Mouse (Mus musculus) C2C12 (cell line): Measurements from ENCODE around the gene Foxc2. TPM values are rescaled to one million over a fixed set of nuclear protein-coding genes. Genes with fewer than 3 reads are reported as not detected.

ENCODE experiments used
- H3K27me3 ChIP-seq: one replicate; pipeline ENCODE4 v1.6.1; 2011; ENCODE audit not compliant: control insufficient read depth, insufficient read depth, insufficient read length
- H3K36me3 ChIP-seq: one replicate; pipeline ENCODE4 v1.6.1; 2011; ENCODE audit not compliant: control insufficient read depth, insufficient read depth
- H3K4me3 ChIP-seq: one replicate; pipeline ENCODE4 v1.5.1; 2011; ENCODE audit warnings: mild to moderate bottlenecking, control low read depth; ENCODE audit not compliant: poor library complexity, insufficient read depth, severe bottlenecking
- H3K79me2 ChIP-seq: one replicate; pipeline ENCODE4 v1.6.1; 2011; ENCODE audit not compliant: control insufficient read depth, insufficient read depth
- H3K79me3 ChIP-seq: one replicate; pipeline ENCODE4 v1.6.1; 2011; ENCODE audit warnings: low read depth, control low read depth
- H3ac ChIP-seq: one replicate; pipeline ENCODE3; 2011; ENCODE audit warnings: low read depth; ENCODE audit not compliant: control insufficient read depth, insufficient read length
- CEBPB ChIP-seq: IDR thresholded peaks from one replicate; pipeline ENCODE4 v1.6.1; 2011; ENCODE audit warnings: low read depth, mild to moderate bottlenecking, control low read depth, moderate library complexity
- CTCF ChIP-seq: IDR thresholded peaks from one replicate; pipeline ENCODE4 v1.5.1; 2011; ENCODE audit not compliant: control insufficient read depth, insufficient read depth, insufficient read length
- FOSL1 ChIP-seq: IDR thresholded peaks from one replicate; pipeline ENCODE4 v1.8.0; 2011; ENCODE audit warnings: mild to moderate bottlenecking, low read length; ENCODE audit not compliant: poor library complexity, insufficient read depth, severe bottlenecking
- MAX ChIP-seq: IDR thresholded peaks from one replicate; pipeline ENCODE4 v1.6.1; 2011; ENCODE audit warnings: mild to moderate bottlenecking, control low read depth
- MYOD1 ChIP-seq: IDR thresholded peaks from one replicate; pipeline ENCODE4 v1.6.1; 2011; ENCODE audit warnings: low read depth; ENCODE audit not compliant: control insufficient read depth, insufficient read length
- MYOG ChIP-seq: IDR thresholded peaks from one replicate; pipeline ENCODE4 v1.6.1; 2011; ENCODE audit not compliant: control insufficient read depth, insufficient read length; ENCODE audit errors: extremely low read depth
- USF1 ChIP-seq: IDR thresholded peaks from one replicate; pipeline ENCODE4 v1.6.1; 2011; ENCODE audit warnings: low read depth, mild to moderate bottlenecking, control low read depth, moderate library complexity
- polyA plus RNA-seq: library from polyadenylated mRNA; unstranded; fragments of >200 nt; fragmentation: generic; extraction: Trizol; gene quantifications from one replicate; pipeline ENCODE4 v1.2.1, GENCODE M21; 2012; ENCODE audit warnings: missing spikeins

Foxc2 gene
- polyA plus RNA-seq, 1 experiment: 22.9 TPM

- Histone ChIP-seq H3K4me3 (no peak overlapping the region), H3K27me3 (no peaks in the 10 kb centered on the region), H3K79me3 (no peaks in the 10 kb centered on the region), H3K36me3 (peaks cover 5% of the 10 kb centered on the region), H3K79me2 (peaks cover 15% of the 10 kb centered on the region), H3ac (no peak overlapping the region)
- TF ChIP-seq FOSL1 (no peak), MAX (no peak), USF1 (no peak), CEBPB (no peak)
Measured at GRCm38 (mm10) chr8:121128531-121129264, 12.7 kb downstream of the Foxc2 start.

GRCm38 (mm10) chr8:121129265-121129940 lies 13.4 kb downstream of the Foxc2 start:
- Histone ChIP-seq H3K36me3 (peaks cover 5% of the 10 kb centered on the region), H3K27me3 (no peaks in the 10 kb centered on the region)
- TF ChIP-seq MYOG (no peak), FOSL1 (no peak), CEBPB (no peak), CTCF (no peak)

GRCm38 (mm10) chr8:121130522-121130921 lies 14.6 kb downstream of the Foxc2 start:
- TF ChIP-seq FOSL1 (no peak), MYOG (no peak), CEBPB (no peak), MYOD1 (no peak), CTCF (no peak), MAX (no peak), USF1 (no peak)
- H3K36me3 ChIP-seq: peaks cover 5% of the 10 kb centered on the region
- H3K79me2 ChIP-seq: peaks cover 11% of the 10 kb centered on the region
- no peak overlapping the region for H3ac ChIP-seq
- no peaks in the 10 kb centered on the region for H3K27me3 ChIP-seq
- no peak overlapping the region for H3K4me3 ChIP-seq
- H3K79me3 ChIP-seq: no peaks in the 10 kb centered on the region

More at GRCm38 (mm10) chr8:121129265-121129940, 13.4 kb downstream of the Foxc2 start:
- H3ac ChIP-seq: no peak overlapping the region
- no peaks in the 10 kb centered on the region for H3K79me3 ChIP-seq
- no peak overlapping the region for H3K4me3 ChIP-seq
- H3K79me2 ChIP-seq: peaks cover 11% of the 10 kb centered on the region

DNA sequence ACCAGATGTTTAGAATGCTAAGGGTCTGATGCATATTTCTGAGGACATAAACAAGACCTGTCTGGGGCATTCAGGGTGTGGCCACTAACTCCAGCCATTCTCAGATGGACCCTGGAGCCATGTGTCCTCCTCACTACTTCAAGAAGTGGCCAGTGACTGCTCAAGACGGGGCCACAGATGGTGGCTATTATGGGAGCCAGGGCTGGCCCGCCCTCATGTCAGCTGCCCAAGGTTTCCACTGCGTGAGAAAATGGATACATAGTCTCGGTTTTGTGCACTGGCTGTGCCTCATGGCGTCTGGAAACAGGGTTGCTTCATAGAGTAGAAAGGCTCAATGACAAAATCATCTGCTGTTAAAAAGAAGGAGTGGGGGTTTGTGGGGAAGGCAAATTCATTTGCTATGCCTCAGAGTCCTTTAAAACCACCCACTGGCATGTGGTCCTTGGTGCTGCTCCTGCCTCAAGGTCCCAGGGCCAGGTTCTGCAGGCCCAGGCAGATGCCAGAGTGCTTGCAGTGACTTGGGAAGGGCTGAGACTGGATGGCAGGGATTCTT lies 17.1 kb downstream of the Foxc2 start:
- TF ChIP-seq CEBPB (peak; percentile 53), USF1 (no peak), CTCF (no peak), FOSL1 (no peak), MAX (no peak)
- no peak overlapping the region for H3K4me3 ChIP-seq
- H3K79me2 ChIP-seq: no peaks in the 10 kb centered on the region
- H3K79me3 ChIP-seq: no peaks in the 10 kb centered on the region
- H3K36me3 ChIP-seq: peaks cover 5% of the 10 kb centered on the region
- no peaks in the 10 kb centered on the region for H3K27me3 ChIP-seq
- no peak overlapping the region for H3ac ChIP-seq

DNA sequence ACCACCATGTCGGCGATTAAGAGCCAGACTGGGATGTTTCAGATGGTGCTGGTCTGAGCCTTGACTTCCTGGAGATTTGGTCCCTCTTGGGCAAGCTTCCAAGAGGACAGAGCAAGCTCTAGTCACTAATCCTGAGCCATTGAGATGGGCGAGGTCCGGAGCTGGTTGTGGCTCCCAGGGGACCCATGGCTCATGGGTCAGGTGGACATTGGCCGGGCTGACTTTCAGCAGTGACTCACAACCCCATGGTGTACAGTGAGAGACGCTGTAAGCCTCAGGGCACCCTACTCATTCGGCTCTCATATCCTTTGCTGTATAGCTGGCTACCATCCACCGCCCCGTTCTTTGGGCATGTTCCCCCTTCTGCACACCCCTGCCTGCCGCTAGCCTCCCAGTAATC lies 18.1 kb downstream of the Foxc2 start:
- no peaks in the 10 kb centered on the region for H3K27me3 ChIP-seq
- H3K79me2 ChIP-seq: no peaks in the 10 kb centered on the region
- no peak overlapping the region for H3K4me3 ChIP-seq
- no peaks in the 10 kb centered on the region for H3K79me3 ChIP-seq
- H3K36me3 ChIP-seq: peaks cover 3% of the 10 kb centered on the region
- peak; percentile 42 for TF ChIP-seq MYOD1
- no peak for TF ChIP-seq CTCF
- peak; percentile 84 for TF ChIP-seq USF1
- peak; percentile 83 for TF ChIP-seq MAX
- peak; percentile 82 for TF ChIP-seq FOSL1
- TF ChIP-seq CEBPB: no peak
- TF ChIP-seq MYOG: no peak
- H3ac ChIP-seq: peak overlapping the region; percentile 49
